Mouse (Mus musculus) olfactory bulb, adult 2 months (tissue): ENCODE measurements at regions not wholly inside any gene's neighbourhood (a gene's known extent, or its start where the extent isn't known, plus 50 kb on each side); places are given as distances from the start of the nearest gene placed in this dataset.

Experiments used
- CTCF ChIP-seq: fragments of 200-500 bp; IDR thresholded peaks from 2 replicates; pipeline ENCODE4 v1.5.1; 2012; ENCODE audit warnings: low read depth, mild to moderate bottlenecking, low read length, moderate library complexity; ENCODE audit not compliant: insufficient read depth
- POLR2A ChIP-seq: fragments of 200-500 bp; IDR thresholded peaks from 2 replicates; pipeline ENCODE4 v1.6.1; 2012; ENCODE audit warnings: mild to moderate bottlenecking, low read depth, low read length, moderate library complexity; ENCODE audit not compliant: insufficient read depth

GRCm38 (mm10) chr10:26585106-26585505, 168.1 kb upstream of the Arhgap18 start:
- no peak for TF ChIP-seq CTCF
- TF ChIP-seq POLR2A, result no peak
